Mouse (Mus musculus) kidney, postnatal 4 days (tissue): ENCODE measurements around the gene Bcan.

Source experiments
- DNase-seq, 2 experiments: peaks; one replicate each; pipeline ENCODE4 v3.0.0; 2021; ENCODE audit warnings: mixed read lengths in 2 of 2

Bcan gene

GRCm38 (mm10) chr3:87996971-87997614, 2.9 kb downstream of the Bcan start:
- DNase-seq: peak; percentile 71 to 75

GRCm38 (mm10) chr3:87996401-87996800, 3.6 kb downstream of the Bcan start:
- no peak for DNase-seq

- DNase-seq: no peak
Observed at GRCm38 (mm10) chr3:87995331-87995730, 4.7 kb downstream of the Bcan start.

GRCm38 (mm10) chr3:87993436-87993835, 6.6 kb downstream of the Bcan start:
- peak; percentile 86 to 88 for DNase-seq

GRCm38 (mm10) chr3:87989935-87990334, 10.1 kb downstream of the Bcan start:
- no peak for DNase-seq

- no peak for DNase-seq
Observed at GRCm38 (mm10) chr3:87988068-87988467, 12.0 kb downstream of the Bcan start.

- peak; percentile 55 to 68 for DNase-seq
Observed at GRCm38 (mm10) chr3:87987633-87988032, 12.4 kb downstream of the Bcan start.

GRCm38 (mm10) chr3:87986868-87987267, 13.2 kb downstream of the Bcan start:
- peak; percentile 100 for DNase-seq

GRCm38 (mm10) chr3:87985505-87986320, 14.3 kb downstream of the Bcan start:
- DNase-seq: peak; percentile 57 to 74

- DNase-seq: no peak
Observed at GRCm38 (mm10) chr3:87984094-87984493, 15.9 kb downstream of the Bcan start.

- DNase-seq: no peak
Observed at GRCm38 (mm10) chr3:87983627-87984026, 16.4 kb downstream of the Bcan start.

- peak; percentile 61 to 75 for DNase-seq
Observed at GRCm38 (mm10) chr3:87982836-87983601, 17.0 kb downstream of the Bcan start.

- peak; percentile 54 to 71 for DNase-seq
Observed at GRCm38 (mm10) chr3:87981894-87982835, 17.9 kb downstream of the Bcan start.

- DNase-seq: no peak
Observed at GRCm38 (mm10) chr3:87981214-87981760, 18.7 kb downstream of the Bcan start.

- DNase-seq: no peak
Observed at GRCm38 (mm10) chr3:87980728-87981127, 19.3 kb downstream of the Bcan start.

GRCm38 (mm10) chr3:87980085-87980484, 19.9 kb downstream of the Bcan start:
- DNase-seq: no peak

- no peak for DNase-seq
Observed at GRCm38 (mm10) chr3:87979493-87979892, 20.5 kb downstream of the Bcan start.

- peak in 1 of 2 experiments; percentile 43 for DNase-seq
Observed at GRCm38 (mm10) chr3:87974381-87974987, 25.5 kb downstream of the Bcan start.

- peak in 1 of 2 experiments; percentile 20 for DNase-seq
Observed at GRCm38 (mm10) chr3:87973593-87974380, 26.2 kb downstream of the Bcan start.

GRCm38 (mm10) chr3:87972776-87973175, 27.3 kb downstream of the Bcan start:
- peak in 1 of 2 experiments; percentile 71 for DNase-seq
